Mouse (Mus musculus): ENCODE data around the gene Wipf2. TPM values are rescaled to one million over a fixed set of nuclear protein-coding genes. Genes with fewer than 3 reads are reported as not detected.
A peak's percentile ranks its signal among the peaks of the same experiment; 100 is the strongest.

Gene Wipf2
- polyA plus RNA-seq, 1 experiment, result 27.3 TPM

GRCm38 (mm10) chr11:98950484-98950883 is 87.0 kb downstream of the Wipf2 start:
- WGBS, result 89% methylated on average over 9 of the region's 9 CpGs
- Histone ChIP-seq H3K4me1 (ENCODE audit: control insufficient read depth, insufficient read depth, insufficient read length, low read length) (peaks cover 47% of the 10 kb centered on the region), H3K36me3 (ENCODE audit: control insufficient read depth, insufficient read depth, low read length) (peaks cover 6% of the 10 kb centered on the region), H3K27me3 (ENCODE audit: control insufficient read depth, insufficient read depth, low read length) (no peaks in the 10 kb centered on the region), H3K27ac (ENCODE audit: insufficient read depth, low read depth, low read length) (0 out of 2 replicates have a peak overlapping the region, but pooled peaks have one; percentile 51), H3K4me3 (ENCODE audit: low read depth, low read length) (no peak overlapping the region)
- TF ChIP-seq CTCF (IDR thresholded peaks at IDR 0.05; ENCODE audit: extremely low read depth, insufficient read length, insufficient replicate concordance, low read depth, low read length) (no peak), POLR2A (IDR thresholded peaks at IDR 0.05; ENCODE audit: low read depth, low read length) (no peak)

GRCm38 (mm10) chr11:98951026-98951906 is 87.8 kb downstream of the Wipf2 start:
- H3K27ac ChIP-seq (ENCODE audit: insufficient read depth, low read depth, low read length), result peak overlapping the region; percentile 51
- no peak for TF ChIP-seq CTCF (IDR thresholded peaks at IDR 0.05; ENCODE audit: extremely low read depth, insufficient read length, insufficient replicate concordance, low read depth, low read length)
- TF ChIP-seq POLR2A (IDR thresholded peaks at IDR 0.05; ENCODE audit: low read depth, low read length), result no peak
- no peaks in the 10 kb centered on the region for H3K27me3 ChIP-seq (ENCODE audit: control insufficient read depth, insufficient read depth, low read length)
- H3K4me1 ChIP-seq (ENCODE audit: control insufficient read depth, insufficient read depth, insufficient read length, low read length), result peaks cover 42% of the 10 kb centered on the region
- peaks cover 6% of the 10 kb centered on the region for H3K36me3 ChIP-seq (ENCODE audit: control insufficient read depth, insufficient read depth, low read length)
- 71% methylated on average over 16 of the region's 16 CpGs for WGBS
- peak overlapping the region; percentile 33 for H3K4me3 ChIP-seq (ENCODE audit: low read depth, low read length)

- Histone ChIP-seq H3K27me3 (ENCODE audit: control insufficient read depth, insufficient read depth, low read length) (no peaks in the 10 kb centered on the region), H3K36me3 (ENCODE audit: control insufficient read depth, insufficient read depth, low read length) (peaks cover 8% of the 10 kb centered on the region), H3K27ac (ENCODE audit: insufficient read depth, low read depth, low read length) (no peak overlapping the region), H3K4me1 (ENCODE audit: control insufficient read depth, insufficient read depth, insufficient read length, low read length) (peaks cover 42% of the 10 kb centered on the region), H3K4me3 (ENCODE audit: low read depth, low read length) (no peak overlapping the region)
- TF ChIP-seq CTCF (IDR thresholded peaks at IDR 0.05; ENCODE audit: extremely low read depth, insufficient read length, insufficient replicate concordance, low read depth, low read length) (no peak), POLR2A (IDR thresholded peaks at IDR 0.05; ENCODE audit: low read depth, low read length) (no peak)
- 86% methylated on average over 1 of the region's 1 CpGs for WGBS
These were observed 88.7 kb downstream of the Wipf2 start for GRCm38 (mm10) chr11:98952111-98952510.

GRCm38 (mm10) chr11:98952736-98953135 is 89.3 kb downstream of the Wipf2 start:
- H3K36me3 ChIP-seq (ENCODE audit: control insufficient read depth, insufficient read depth, low read length), result peaks cover 8% of the 10 kb centered on the region
- no peak for TF ChIP-seq CTCF (IDR thresholded peaks at IDR 0.05; ENCODE audit: extremely low read depth, insufficient read length, insufficient replicate concordance, low read depth, low read length)
- TF ChIP-seq POLR2A (IDR thresholded peaks at IDR 0.05; ENCODE audit: low read depth, low read length), result no peak
- WGBS, result 73% methylated on average over 2 of the region's 2 CpGs
- H3K4me3 ChIP-seq (ENCODE audit: low read depth, low read length), result no peak overlapping the region
- H3K27me3 ChIP-seq (ENCODE audit: control insufficient read depth, insufficient read depth, low read length), result no peaks in the 10 kb centered on the region
- peaks cover 38% of the 10 kb centered on the region for H3K4me1 ChIP-seq (ENCODE audit: control insufficient read depth, insufficient read depth, insufficient read length, low read length)
- H3K27ac ChIP-seq (ENCODE audit: insufficient read depth, low read depth, low read length), result no peak overlapping the region

GRCm38 (mm10) chr11:98953361-98953760 is 89.9 kb downstream of the Wipf2 start:
- WGBS, result 37% methylated on average over 2 of the region's 2 CpGs
- Histone ChIP-seq H3K4me1 (ENCODE audit: control insufficient read depth, insufficient read depth, insufficient read length, low read length) (peaks cover 32% of the 10 kb centered on the region), H3K27ac (ENCODE audit: insufficient read depth, low read depth, low read length) (no peak overlapping the region), H3K36me3 (ENCODE audit: control insufficient read depth, insufficient read depth, low read length) (peaks cover 8% of the 10 kb centered on the region), H3K4me3 (ENCODE audit: low read depth, low read length) (no peak overlapping the region), H3K27me3 (ENCODE audit: control insufficient read depth, insufficient read depth, low read length) (no peaks in the 10 kb centered on the region)
- TF ChIP-seq POLR2A (IDR thresholded peaks at IDR 0.05; ENCODE audit: low read depth, low read length) (no peak), CTCF (IDR thresholded peaks at IDR 0.05; ENCODE audit: extremely low read depth, insufficient read length, insufficient replicate concordance, low read depth, low read length) (no peak)

GRCm38 (mm10) chr11:98953835-98954320 is 90.4 kb downstream of the Wipf2 start:
- TF ChIP-seq CTCF (IDR thresholded peaks at IDR 0.05; ENCODE audit: extremely low read depth, insufficient read length, insufficient replicate concordance, low read depth, low read length) (no peak), POLR2A (IDR thresholded peaks at IDR 0.05; ENCODE audit: low read depth, low read length) (no peak)
- Histone ChIP-seq H3K27me3 (ENCODE audit: control insufficient read depth, insufficient read depth, low read length) (no peaks in the 10 kb centered on the region), H3K36me3 (ENCODE audit: control insufficient read depth, insufficient read depth, low read length) (peaks cover 8% of the 10 kb centered on the region), H3K4me1 (ENCODE audit: control insufficient read depth, insufficient read depth, insufficient read length, low read length) (peaks cover 30% of the 10 kb centered on the region), H3K4me3 (ENCODE audit: low read depth, low read length) (no peak overlapping the region), H3K27ac (ENCODE audit: insufficient read depth, low read depth, low read length) (no peak overlapping the region)
- WGBS, result 38% methylated on average over 13 of the region's 13 CpGs

GRCm38 (mm10) chr11:98954373-98954772 is 90.9 kb downstream of the Wipf2 start:
- TF ChIP-seq POLR2A (IDR thresholded peaks at IDR 0.05; ENCODE audit: low read depth, low read length), result no peak
- peak; percentile 79 for TF ChIP-seq CTCF (IDR thresholded peaks at IDR 0.05; ENCODE audit: extremely low read depth, insufficient read length, insufficient replicate concordance, low read depth, low read length)
- Histone ChIP-seq H3K27me3 (ENCODE audit: control insufficient read depth, insufficient read depth, low read length) (no peaks in the 10 kb centered on the region), H3K36me3 (ENCODE audit: control insufficient read depth, insufficient read depth, low read length) (peaks cover 8% of the 10 kb centered on the region), H3K27ac (ENCODE audit: insufficient read depth, low read depth, low read length) (no peak overlapping the region), H3K4me1 (ENCODE audit: control insufficient read depth, insufficient read depth, insufficient read length, low read length) (peaks cover 29% of the 10 kb centered on the region), H3K4me3 (ENCODE audit: low read depth, low read length) (no peak overlapping the region)
- WGBS, result 21% methylated on average over 10 of the region's 10 CpGs

Other genes with a start within 250 kb of the Wipf2 start
- not detected in 2 replicates for gene Gm12355, start 238.0 kb upstream of the Wipf2 start, polyA plus RNA-seq (2012; rRNA removed)
- not detected in 2 replicates for gene Gsdma3, start 237.3 kb upstream of the Wipf2 start, polyA plus RNA-seq (2012; rRNA removed)
- gene Gsdma2, start 216.9 kb upstream of the Wipf2 start, polyA plus RNA-seq (2012; rRNA removed), result 0.49 and 75.8 TPM in 2 replicates
- gene Gsdma, start 199.3 kb upstream of the Wipf2 start, polyA plus RNA-seq (2012; rRNA removed), result 0.25 and 0.41 TPM in 2 replicates
- gene Psmd3, start 181.1 kb upstream of the Wipf2 start, polyA plus RNA-seq (2012; rRNA removed), result 86.4 and 139 TPM in 2 replicates
- gene Csf3, start 162.4 kb upstream of the Wipf2 start, polyA plus RNA-seq (2012; rRNA removed), result 0.10 TPM in 1 of 2 replicates, not detected in the other
- gene Med24, start 134.2 kb upstream of the Wipf2 start, polyA plus RNA-seq (2012; rRNA removed), result 23.8 and 49.5 TPM in 2 replicates
- gene Thra, start 123.0 kb upstream of the Wipf2 start, polyA plus RNA-seq (2012; rRNA removed), result 46.5 and 128 TPM in 2 replicates
- 59.8 and 206 TPM in 2 replicates for gene Nr1d1, start 88.3 kb upstream of the Wipf2 start, polyA plus RNA-seq (2012; rRNA removed)
- 19.8 and 38.5 TPM in 2 replicates for gene Msl1, start 68.1 kb upstream of the Wipf2 start, polyA plus RNA-seq (2012; rRNA removed)
- 11.7 and 22.0 TPM in 2 replicates for gene Casc3, start 58.7 kb upstream of the Wipf2 start, polyA plus RNA-seq (2012; rRNA removed)
- 11.4 and 47.6 TPM in 2 replicates for gene Rapgefl1, start 26.9 kb upstream of the Wipf2 start, polyA plus RNA-seq (2012; rRNA removed)
- gene Cdc6, start 44.2 kb downstream of the Wipf2 start, polyA plus RNA-seq (2012; rRNA removed), result 0.37 and 0.65 TPM in 2 replicates
- gene Rara, start 64.2 kb downstream of the Wipf2 start, polyA plus RNA-seq (2012; rRNA removed), result 25.3 and 56.3 TPM in 2 replicates
- 3.6 and 5.8 TPM in 2 replicates for gene Gjd3, start 119.4 kb downstream of the Wipf2 start, polyA plus RNA-seq (2012; rRNA removed)
- gene Top2a, start 160.6 kb downstream of the Wipf2 start, polyA plus RNA-seq (2012; rRNA removed), result 1.7 and 5.8 TPM in 2 replicates
- gene Igfbp4, start 177.6 kb downstream of the Wipf2 start, polyA plus RNA-seq (2012; rRNA removed), result 71.6 and 78.1 TPM in 2 replicates
- 4.8 and 47.8 TPM in 2 replicates for gene Tns4, start 225.7 kb downstream of the Wipf2 start, polyA plus RNA-seq (2012; rRNA removed)

Measured in small intestine, adult 2 months (tissue).